Mouse (Mus musculus): ENCODE results near the gene Tgfbr1.

DNA sequence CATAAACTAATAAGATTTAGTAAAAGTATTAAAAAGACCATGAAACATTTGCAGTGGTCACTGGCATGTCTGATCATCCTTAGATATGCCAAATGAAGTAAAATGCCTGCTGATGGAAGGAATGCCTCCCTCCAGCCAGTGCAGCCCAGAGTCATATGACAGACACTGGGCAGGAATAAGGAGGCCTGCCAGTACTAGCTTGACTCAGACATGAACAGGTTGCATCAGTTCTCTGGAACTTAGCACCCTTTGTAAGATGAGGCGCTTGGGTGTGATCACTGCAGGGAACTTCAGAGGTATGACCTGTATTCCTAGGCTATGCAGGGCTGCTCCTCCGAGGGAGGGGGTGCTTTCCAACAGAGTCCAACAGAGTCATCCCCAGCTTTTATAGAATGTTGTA is 54.1 kb downstream of the Tgfbr1 start:
- TF ChIP-seq CTCF (IDR thresholded peaks at IDR 0.05; ENCODE audit: low read depth, low read length) (no peak), POLR2A (IDR thresholded peaks at IDR 0.05; ENCODE audit: insufficient read depth, low read length) (no peak), EP300 (IDR thresholded peaks at IDR 0.05; ENCODE audit: insufficient read depth, low read depth, low read length) (no peak)
